Comparison of ENCODE assay signal across 23 mouse cellular contexts in genomic region chr6:51736051-51736450, GRCm38 (mm10).
A peak's percentile ranks its signal among the peaks of the same experiment; 100 is the strongest.
DNase-seq lines count a peak whose midpoint lies in the region; ATAC-seq lines count a peak whose summit lies in the region.
"Had no signal": no experiment of that assay in that cellular context is flagged by ENCODE, and none has a peak within 500 bp of the region (broad histone marks: within the 10 kb centered on the region; RNA-seq: fewer than 3 reads in every experiment).

No protein-coding gene starts in this region.

- H3K9me3 ChIP-seq in kidney, embryonic 14.5 days (ENCODE audit: control insufficient read depth, low read length), result no peaks in the 10 kb centered on the region
- H3K9me3 ChIP-seq in kidney, embryonic 16.5 days (ENCODE audit: low read length), result no peaks in the 10 kb centered on the region
- H3K9me3 ChIP-seq in hindbrain, embryonic 14.5 days (ENCODE audit: control insufficient read depth, low read length), result no peaks in the 10 kb centered on the region
- H3K9me3 ChIP-seq: embryonic facial prominence, embryonic 13.5 days; embryonic facial prominence, embryonic 15.5 days; forebrain, embryonic 10.5 days; forebrain, embryonic 13.5 days had no signal

- H3K27me3 ChIP-seq in kidney, embryonic 14.5 days (ENCODE audit: control insufficient read depth, insufficient read depth, low read length), result no peaks in the 10 kb centered on the region
- no peaks in the 10 kb centered on the region for H3K27me3 ChIP-seq in kidney, embryonic 16.5 days (ENCODE audit: insufficient read depth, low read length)
- no peaks in the 10 kb centered on the region for H3K27me3 ChIP-seq in hindbrain, embryonic 14.5 days (ENCODE audit: control insufficient read depth, insufficient read depth, low read length)
- H3K27me3 ChIP-seq: forebrain, embryonic 13.5 days had no signal

- DNase-seq in kidney, adult 8-10 months, result no peak
- DNase-seq in kidney, adult 11 months, result no peak
- DNase-seq in mesoderm, embryonic 11.5 days (ENCODE audit: low read depth, low spot score), result peak; percentile 34
- no peak for DNase-seq in hindbrain, embryonic 14.5 days (ENCODE audit: low spot score)
- DNase-seq: adrenal gland, adult 2 months; adrenal gland, postnatal 10 days; adrenal gland, postnatal 25 days; cerebellum, adult 11 months; cerebellum, adult 18-20 months; cerebellum, adult 8-10 months; cerebellum, adult 9-11 months; cerebellum, postnatal 14 days; cerebellum, postnatal 36 days; embryo, embryonic 11 days had no signal

- H3K4me1 ChIP-seq in kidney, embryonic 14.5 days (ENCODE audit: control insufficient read depth, insufficient read depth, low read length), result 0 out of 2 replicates have a peak, but pooled peaks cover 6% of the 10 kb centered on the region
- H3K4me1 ChIP-seq in kidney, embryonic 16.5 days (ENCODE audit: insufficient read depth, low read length), result peaks cover 12% of the 10 kb centered on the region; the same call in 1 of the 2 replicates
- H3K4me1 ChIP-seq in hindbrain, embryonic 14.5 days (replicated peaks; ENCODE audit: control insufficient read depth, insufficient read depth, low read length), result peaks cover 3% of the 10 kb centered on the region
- H3K4me1 ChIP-seq: embryonic facial prominence, embryonic 15.5 days had no signal

- WGBS in kidney, embryonic 14.5 days, result 16% methylated on average over 5 of the region's 5 CpGs
- 20% methylated on average over 5 of the region's 5 CpGs for WGBS in kidney, embryonic 16.5 days
- WGBS in hindbrain, embryonic 14.5 days, result 82% methylated on average over 5 of the region's 5 CpGs

- H3K27ac ChIP-seq in kidney, embryonic 14.5 days (ENCODE audit: low read depth, low read length), result no peak overlapping the region
- no peak overlapping the region for H3K27ac ChIP-seq in kidney, embryonic 16.5 days (ENCODE audit: low read length)
- H3K27ac ChIP-seq in hindbrain, embryonic 14.5 days, result no peak overlapping the region
- H3K27ac ChIP-seq: embryonic facial prominence, embryonic 13.5 days; embryonic facial prominence, embryonic 15.5 days; forebrain, embryonic 10.5 days; forebrain, embryonic 13.5 days had no signal

- peak; percentile 55; the same call in 1 of the 2 replicates for ATAC-seq in kidney, embryonic 14.5 days (ENCODE audit: low FRiP score, low TSS enrichment)
- peak; percentile 54; the same call in 1 of the 2 replicates for ATAC-seq in kidney, embryonic 16.5 days (ENCODE audit: low FRiP score, low TSS enrichment)
- peak; percentile 35; the same call in 1 of the 2 replicates for ATAC-seq in granulocyte monocyte progenitor cell, adult 5-6 weeks (replicated peaks; ENCODE audit: poor library complexity, severe bottlenecking)
- no peak for ATAC-seq in hindbrain, embryonic 14.5 days (ENCODE audit: low FRiP score)
- ATAC-seq: forebrain, embryonic 13.5 days; forebrain, embryonic 16.5 days had no signal

- H3K4me3 ChIP-seq in kidney, embryonic 14.5 days (ENCODE audit: low read length), result no peak overlapping the region
- no peak overlapping the region for H3K4me3 ChIP-seq in kidney, embryonic 16.5 days (ENCODE audit: low read length)
- no peak overlapping the region for H3K4me3 ChIP-seq in hindbrain, embryonic 14.5 days (replicated peaks; ENCODE audit: low read length)
- H3K4me3 ChIP-seq: embryonic facial prominence, embryonic 13.5 days; embryonic facial prominence, embryonic 15.5 days; erythroblast, embryonic 14.5 days; forebrain, embryonic 10.5 days; forebrain, embryonic 13.5 days had no signal

- no peak overlapping the region for H3K9ac ChIP-seq in kidney, embryonic 14.5 days (ENCODE audit: low read depth, low read length)
- H3K9ac ChIP-seq in kidney, embryonic 16.5 days (replicated peaks; ENCODE audit: low read length), result no peak overlapping the region
- no peak overlapping the region for H3K9ac ChIP-seq in hindbrain, embryonic 14.5 days
- H3K9ac ChIP-seq: embryonic facial prominence, embryonic 13.5 days; embryonic facial prominence, embryonic 15.5 days; forebrain, embryonic 13.5 days had no signal

- H3K4me2 ChIP-seq in kidney, embryonic 14.5 days (replicated peaks; ENCODE audit: low read depth, low read length), result no peak overlapping the region
- H3K4me2 ChIP-seq in kidney, embryonic 16.5 days (replicated peaks; ENCODE audit: low read depth, low read length), result no peak overlapping the region
- no peak overlapping the region for H3K4me2 ChIP-seq in hindbrain, embryonic 14.5 days (replicated peaks)
- H3K4me2 ChIP-seq: embryonic facial prominence, embryonic 13.5 days; embryonic facial prominence, embryonic 15.5 days; forebrain, embryonic 13.5 days had no signal

- no peaks in the 10 kb centered on the region for H3K36me3 ChIP-seq in kidney, embryonic 14.5 days (ENCODE audit: control insufficient read depth, insufficient read depth, low read length)
- H3K36me3 ChIP-seq in kidney, embryonic 16.5 days (ENCODE audit: insufficient read depth, low read length), result no peaks in the 10 kb centered on the region
- no peaks in the 10 kb centered on the region for H3K36me3 ChIP-seq in hindbrain, embryonic 14.5 days (replicated peaks; ENCODE audit: control insufficient read depth, insufficient read depth)
- H3K36me3 ChIP-seq: embryonic facial prominence, embryonic 13.5 days; embryonic facial prominence, embryonic 15.5 days; forebrain, embryonic 10.5 days had no signal
